In genomic region chr15:96446785-96447184, GRCm38 (mm10) we compare ENCODE assay signal across 20 mouse cellular contexts.
"Had no signal": no experiment of that assay in that cellular context is flagged by ENCODE, and none has a peak within 500 bp of the region (broad histone marks: within the 10 kb centered on the region; RNA-seq: fewer than 3 reads in every experiment).

No protein-coding gene starts in this region.

- H3K9ac ChIP-seq: intestine, embryonic 15.5 days; kidney, embryonic 15.5 days; liver, embryonic 13.5 days; midbrain, embryonic 12.5 days; neural tube, embryonic 12.5 days; neural tube, embryonic 15.5 days had no signal

- H3K9me3 ChIP-seq: intestine, embryonic 15.5 days; kidney, embryonic 15.5 days; liver, embryonic 13.5 days; midbrain, embryonic 12.5 days; neural tube, embryonic 12.5 days; neural tube, embryonic 15.5 days had no signal

- H3K27ac ChIP-seq: intestine, embryonic 15.5 days; kidney, embryonic 15.5 days; left cerebral cortex, adult 2 months; midbrain, embryonic 12.5 days; neural tube, embryonic 12.5 days; neural tube, embryonic 15.5 days; stomach, postnatal 0 days had no signal

- H3K27me3 ChIP-seq: intestine, embryonic 15.5 days; kidney, embryonic 15.5 days; liver, embryonic 13.5 days; midbrain, embryonic 12.5 days; neural tube, embryonic 12.5 days; neural tube, embryonic 15.5 days had no signal

- H3K4me2 ChIP-seq: intestine, embryonic 15.5 days; kidney, embryonic 15.5 days; liver, embryonic 13.5 days; midbrain, embryonic 12.5 days; neural tube, embryonic 12.5 days; neural tube, embryonic 15.5 days had no signal

- H3K4me1 ChIP-seq: intestine, embryonic 15.5 days; kidney, embryonic 15.5 days; midbrain, embryonic 12.5 days; neural tube, embryonic 12.5 days; neural tube, embryonic 15.5 days had no signal

- H3K4me3 ChIP-seq: intestine, embryonic 15.5 days; kidney, embryonic 15.5 days; left cerebral cortex, adult 2 months; liver, embryonic 13.5 days; midbrain, embryonic 12.5 days; neural tube, embryonic 12.5 days; neural tube, embryonic 15.5 days had no signal

- DNase-seq: kidney, adult 11 months; kidney, adult 8-10 months; kidney, postnatal 10 days; kidney, postnatal 36 days; layer of hippocampus, postnatal 36 days; left cerebral cortex, postnatal 4 days; liver, embryonic 13.5 days; lung, adult 2 months; lung, postnatal 14 days; lung, postnatal 4 days; thymus, adult 2 months; thymus, postnatal 14 days; thymus, postnatal 4 days had no signal

- ATAC-seq: intestine, embryonic 15.5 days had no signal
